Mouse (Mus musculus) CH12.LX (cell line): Measurements from ENCODE around the gene Ccn6.
A peak's percentile ranks its signal among the peaks of the same experiment; 100 is the strongest.

Experiments
- CTCF ChIP-seq, 2 experiments: IDR thresholded peaks in 1 of 2; conservative IDR thresholded peaks in 1 of 2; 2 replicates each; pipeline ENCODE4 v1.5.1; 2011 to 2012; ENCODE audit warnings: low read depth in 2 of 2, low read length in 2 of 2, improper control_type of control experiment in 1 of 2, inconsistent platforms in 1 of 2, mild to moderate bottlenecking in 1 of 2, moderate library complexity in 1 of 2
- POLR2A ChIP-seq: IDR thresholded peaks from 2 replicates; pipeline ENCODE4 v1.6.1; 2011; ENCODE audit warnings: low read depth, mild to moderate bottlenecking, improper control_type of control experiment, low read length
- TBP ChIP-seq: conservative IDR thresholded peaks from 2 replicates; pipeline ENCODE4 v1.6.1; 2011; ENCODE audit warnings: low read depth, low read length, improper control_type of control experiment
- ZC3H11A ChIP-seq: IDR thresholded peaks from 2 replicates; pipeline ENCODE4 v1.6.1; 2012; ENCODE audit warnings: low read depth, mild to moderate bottlenecking, inconsistent platforms, low read length, improper control_type of control experiment

- peak; percentile 45 for TF ChIP-seq POLR2A
- peak; percentile 72 to 98 for TF ChIP-seq CTCF (conservative IDR thresholded peaks at IDR 0.05 in 1 of 2, IDR thresholded peaks at IDR 0.05 in 1 of 2; ENCODE audit: low read depth in 2 of 2, low read length in 2 of 2)
- TF ChIP-seq ZC3H11A, result 0 out of 2 replicates have a peak, but pooled peaks have one; percentile 19
- TF ChIP-seq TBP, result no peak
These were observed 7.5 kb upstream of the Ccn6 start for GRCm38 (mm10) chr10:39171134-39171533.
